8 mouse cellular contexts compared by ENCODE assay signal in the genomic region with DNA sequence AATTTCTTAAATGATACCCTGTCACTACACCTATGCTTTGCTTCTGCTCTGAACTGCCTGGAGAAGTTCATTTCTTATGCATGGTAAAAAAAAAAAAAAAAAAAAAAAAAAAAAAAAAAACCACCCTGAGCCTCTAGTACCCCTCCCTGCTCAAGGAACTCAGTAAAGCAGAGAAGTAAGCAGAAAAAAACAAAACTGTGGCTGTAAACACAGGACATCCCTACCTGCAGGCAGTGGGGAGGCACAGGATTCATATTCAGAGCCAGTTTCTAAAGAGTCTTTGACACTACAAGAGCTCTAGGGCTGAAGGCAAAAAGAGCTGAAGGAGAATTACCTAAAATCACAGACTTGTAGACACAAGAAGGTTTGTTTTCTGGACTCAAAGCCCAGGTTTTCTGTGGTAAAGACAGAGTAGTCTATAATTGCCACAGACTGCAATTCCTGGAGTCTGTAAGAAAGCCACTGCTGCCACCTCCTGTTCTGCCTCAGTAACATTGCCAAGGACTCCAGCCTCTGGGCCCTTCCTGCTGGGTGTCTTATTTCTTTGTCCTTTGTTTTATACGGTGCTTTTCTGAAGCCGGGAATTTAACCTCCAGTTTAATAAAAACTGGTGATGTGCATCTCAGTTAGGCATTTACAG.
A peak's percentile ranks its signal among the peaks of the same experiment; 100 is the strongest.
DNase-seq lines count a peak whose midpoint lies in the region; ATAC-seq lines count a peak whose summit lies in the region.
"Had no signal": no experiment of that assay in that cellular context is flagged by ENCODE, and none has a peak within 500 bp of the region (broad histone marks: within the 10 kb centered on the region; RNA-seq: fewer than 3 reads in every experiment).

No protein-coding gene starts in this region.

- no peaks in the 10 kb centered on the region for H3K27me3 ChIP-seq in embryonic facial prominence, embryonic 11.5 days (ENCODE audit: control insufficient read depth, insufficient read depth, low read length)
- no peaks in the 10 kb centered on the region for H3K27me3 ChIP-seq in hindbrain, embryonic 14.5 days (ENCODE audit: control insufficient read depth, insufficient read depth, low read length)
- no peaks in the 10 kb centered on the region for H3K27me3 ChIP-seq in neural tube, embryonic 14.5 days (ENCODE audit: control insufficient read depth, insufficient read depth, low read length)
- H3K27me3 ChIP-seq: stomach, embryonic 15.5 days had no signal

- ATAC-seq in embryonic facial prominence, embryonic 11.5 days (replicated peaks; ENCODE audit: insufficient number of reproducible peaks, low FRiP score, low TSS enrichment, low read depth) = peak; percentile 86; the same call in 1 of the 2 replicates
- ATAC-seq in hindbrain, embryonic 14.5 days (ENCODE audit: low FRiP score) = peak; percentile 94
- ATAC-seq in neural tube, embryonic 14.5 days (ENCODE audit: low read depth) = peak; percentile 98
- no peak for ATAC-seq in CD4-positive, CD25-positive, alpha-beta regulatory T cell, adult 4 months

- H3K9me3 ChIP-seq in embryonic facial prominence, embryonic 11.5 days (replicated peaks; ENCODE audit: control insufficient read depth, low read length) = no peaks in the 10 kb centered on the region
- no peaks in the 10 kb centered on the region for H3K9me3 ChIP-seq in hindbrain, embryonic 14.5 days (ENCODE audit: control insufficient read depth, low read length)
- H3K9me3 ChIP-seq in neural tube, embryonic 14.5 days (ENCODE audit: control insufficient read depth, low read length) = no peaks in the 10 kb centered on the region
- H3K9me3 ChIP-seq: stomach, embryonic 15.5 days had no signal

- no peak overlapping the region for H3K9ac ChIP-seq in embryonic facial prominence, embryonic 11.5 days (replicated peaks; ENCODE audit: low read length)
- no peak overlapping the region for H3K9ac ChIP-seq in hindbrain, embryonic 14.5 days
- no peak overlapping the region for H3K9ac ChIP-seq in neural tube, embryonic 14.5 days (replicated peaks; ENCODE audit: low read depth, low read length)
- H3K9ac ChIP-seq: stomach, embryonic 15.5 days had no signal

- 18% methylated on average over 2 of the region's 2 CpGs for WGBS in embryonic facial prominence, embryonic 11.5 days
- 2% methylated on average over 2 of the region's 2 CpGs for WGBS in hindbrain, embryonic 14.5 days
- WGBS in neural tube, embryonic 14.5 days = 18% methylated on average over 2 of the region's 2 CpGs

- H3K27ac ChIP-seq in embryonic facial prominence, embryonic 11.5 days (replicated peaks; ENCODE audit: low read depth, low read length) = no peak overlapping the region
- H3K27ac ChIP-seq in hindbrain, embryonic 14.5 days = 0 out of 2 replicates have a peak overlapping the region, but pooled peaks have one; percentile 44
- no peak overlapping the region for H3K27ac ChIP-seq in neural tube, embryonic 14.5 days (ENCODE audit: low read depth, low read length)
- H3K27ac ChIP-seq: stomach, embryonic 15.5 days had no signal

- no peaks in the 10 kb centered on the region for H3K36me3 ChIP-seq in embryonic facial prominence, embryonic 11.5 days (replicated peaks; ENCODE audit: control insufficient read depth, insufficient read depth, low read depth, low read length)
- H3K36me3 ChIP-seq in hindbrain, embryonic 14.5 days (replicated peaks; ENCODE audit: control insufficient read depth, insufficient read depth) = no peaks in the 10 kb centered on the region
- no peaks in the 10 kb centered on the region for H3K36me3 ChIP-seq in neural tube, embryonic 14.5 days (ENCODE audit: control insufficient read depth, insufficient read depth, low read length)
- H3K36me3 ChIP-seq: stomach, embryonic 15.5 days had no signal

- no peaks in the 10 kb centered on the region for H3K4me1 ChIP-seq in embryonic facial prominence, embryonic 11.5 days (ENCODE audit: control insufficient read depth, insufficient read depth, low read length)
- no peaks in the 10 kb centered on the region for H3K4me1 ChIP-seq in hindbrain, embryonic 14.5 days (replicated peaks; ENCODE audit: control insufficient read depth, insufficient read depth, low read length)
- no peaks in the 10 kb centered on the region for H3K4me1 ChIP-seq in neural tube, embryonic 14.5 days (ENCODE audit: control insufficient read depth, insufficient read depth, low read length)
- H3K4me1 ChIP-seq: stomach, embryonic 15.5 days had no signal

- no peak overlapping the region for H3K4me2 ChIP-seq in embryonic facial prominence, embryonic 11.5 days (ENCODE audit: low read depth, low read length)
- H3K4me2 ChIP-seq in hindbrain, embryonic 14.5 days (replicated peaks) = no peak overlapping the region
- no peak overlapping the region for H3K4me2 ChIP-seq in neural tube, embryonic 14.5 days (ENCODE audit: low read depth, low read length)
- H3K4me2 ChIP-seq: stomach, embryonic 15.5 days had no signal

- H3K4me3 ChIP-seq in embryonic facial prominence, embryonic 11.5 days (ENCODE audit: low read depth, low read length) = no peak overlapping the region
- no peak overlapping the region for H3K4me3 ChIP-seq in hindbrain, embryonic 14.5 days (replicated peaks; ENCODE audit: low read length)
- H3K4me3 ChIP-seq in neural tube, embryonic 14.5 days (ENCODE audit: low read depth, low read length) = no peak overlapping the region
- H3K4me3 ChIP-seq: stomach, embryonic 15.5 days had no signal

- DNase-seq in ES-CJ7 (ENCODE audit: low read depth, low spot score) (peak; percentile 45), R1 (ENCODE audit: low read depth, low spot score) (peak; percentile 21)
- peak; percentile 75 for DNase-seq in embryonic facial prominence, embryonic 11.5 days (ENCODE audit: low spot score)
- peak; percentile 82 for DNase-seq in hindbrain, embryonic 14.5 days (ENCODE audit: low spot score)
- DNase-seq in layer of hippocampus, postnatal 36 days = peak; percentile 51

Comparison
In these comparisons a context has a peak if more than half of its experiments do, and no peak if none do; other contexts are left out.
1. DNase-seq: peak in every context shown above with its lines; median percentile 82 in hindbrain, embryonic 14.5 days; 75 in embryonic facial prominence, embryonic 11.5 days; 51 in layer of hippocampus, postnatal 36 days; 45 in ES-CJ7; 21 in R1.